9 mouse cellular contexts compared by ENCODE assay signal in genomic region chr2:146044926-146045890, GRCm38 (mm10).
DNase-seq lines count a peak whose midpoint lies in the region; ATAC-seq lines count a peak whose summit lies in the region.
"Had no signal": no experiment of that assay in that cellular context is flagged by ENCODE, and none has a peak within 500 bp of the region (broad histone marks: within the 10 kb centered on the region; RNA-seq: fewer than 3 reads in every experiment).

No protein-coding gene starts in this region.

- peaks cover 11% of the 10 kb centered on the region for H3K4me1 ChIP-seq in embryonic facial prominence, embryonic 15.5 days
- H3K4me1 ChIP-seq in midbrain, embryonic 16.5 days (ENCODE audit: control insufficient read depth, insufficient read depth, low read length) = peaks cover 14% of the 10 kb centered on the region
- H3K4me1 ChIP-seq: liver, embryonic 15.5 days had no signal

- no peaks in the 10 kb centered on the region for H3K36me3 ChIP-seq in embryonic facial prominence, embryonic 15.5 days
- H3K36me3 ChIP-seq in midbrain, embryonic 16.5 days (ENCODE audit: control insufficient read depth, insufficient read depth, low read length) = no peaks in the 10 kb centered on the region
- H3K36me3 ChIP-seq: liver, embryonic 15.5 days had no signal

- no peaks in the 10 kb centered on the region for H3K27me3 ChIP-seq in embryonic facial prominence, embryonic 15.5 days
- H3K27me3 ChIP-seq in midbrain, embryonic 16.5 days (ENCODE audit: control insufficient read depth, insufficient read depth, low read depth, low read length) = no peaks in the 10 kb centered on the region

- DNase-seq in embryo, embryonic 10 days (ENCODE audit: low spot score) = peak; percentile 34
- DNase-seq in embryo, embryonic 10.5 days (ENCODE audit: low spot score) = no peak
- peak; percentile 65 for DNase-seq in MN1 (ENCODE audit: low spot score)
- peak; percentile 54 for DNase-seq in layer of hippocampus, adult 11-12 months (ENCODE audit: low spot score)
- no peak for DNase-seq in lung, postnatal 25 days (ENCODE audit: low spot score)
- no peak for DNase-seq in lung, postnatal 14 days

- no peaks in the 10 kb centered on the region for H3K9me3 ChIP-seq in embryonic facial prominence, embryonic 15.5 days (replicated peaks)
- H3K9me3 ChIP-seq in midbrain, embryonic 16.5 days (replicated peaks; ENCODE audit: control insufficient read depth, low read length, poor library complexity, severe bottlenecking) = no peaks in the 10 kb centered on the region
- H3K9me3 ChIP-seq: liver, embryonic 15.5 days had no signal

- ATAC-seq in embryonic facial prominence, embryonic 15.5 days (ENCODE audit: insufficient number of reproducible peaks, low FRiP score, low TSS enrichment, low read depth) = peak; percentile 46; the same call in 1 of the 2 replicates
- peak; percentile 60 for ATAC-seq in midbrain, embryonic 16.5 days

- 23% methylated on average over 24 of the region's 24 CpGs for WGBS in embryonic facial prominence, embryonic 15.5 days
- WGBS in midbrain, embryonic 16.5 days = 39% methylated on average over 24 of the region's 24 CpGs

- H3K9ac ChIP-seq in embryonic facial prominence, embryonic 15.5 days = no peak overlapping the region
- no peak overlapping the region for H3K9ac ChIP-seq in midbrain, embryonic 16.5 days (ENCODE audit: low read depth, low read length)
- H3K9ac ChIP-seq: liver, embryonic 15.5 days had no signal

- peak overlapping the region; percentile 43 for H3K4me2 ChIP-seq in embryonic facial prominence, embryonic 15.5 days (replicated peaks)
- peak overlapping the region; percentile 43 for H3K4me2 ChIP-seq in midbrain, embryonic 16.5 days (ENCODE audit: low read length)
- H3K4me2 ChIP-seq: liver, embryonic 15.5 days had no signal

- 0 out of 2 replicates have a peak overlapping the region, but pooled peaks have one; percentile 4 for H3K4me3 ChIP-seq in embryonic facial prominence, embryonic 15.5 days (replicated peaks)
- no peak overlapping the region for H3K4me3 ChIP-seq in midbrain, embryonic 16.5 days (ENCODE audit: low read depth, low read length)
- H3K4me3 ChIP-seq: liver, embryonic 15.5 days had no signal

- H3K27ac ChIP-seq in embryonic facial prominence, embryonic 15.5 days (replicated peaks) = no peak overlapping the region
- H3K27ac ChIP-seq in midbrain, embryonic 16.5 days (ENCODE audit: low read length) = no peak overlapping the region; the same call in 1 of the 2 replicates
- H3K27ac ChIP-seq: liver, embryonic 15.5 days had no signal

Comparison
In these comparisons a context has a peak if more than half of its experiments do, and no peak if none do; other contexts are left out.
1. DNase-seq: peak in embryo, embryonic 10 days (single experiment), MN1 (single experiment) and layer of hippocampus, adult 11-12 months (single experiment); none in embryo, embryonic 10.5 days (single experiment), lung, postnatal 25 days (single experiment) and lung, postnatal 14 days (single experiment).